Mouse (Mus musculus) erythroblast, embryonic 14.5 days (primary cell): ENCODE measurements around the gene Slc16a8.

Source experiments
- GATA1 ChIP-seq: IDR thresholded peaks from 2 replicates; pipeline ENCODE4 v1.6.1; 2012; ENCODE audit warnings: low read length, inconsistent platforms, mixed read lengths
- TAL1 ChIP-seq: IDR thresholded peaks from 3 replicates; pipeline ENCODE4 v1.6.1; 2012; ENCODE audit warnings: low read length, inconsistent platforms, mixed read lengths

GRCm38 (mm10) chr15:79283371-79283770, 28.8 kb upstream of the Slc16a8 start:
- TF ChIP-seq GATA1 (no peak), TAL1 (no peak)
